Mouse (Mus musculus) heart, adult 11 months (tissue): ENCODE measurements at regions not wholly inside any gene's neighbourhood (a gene's known extent, or its start where the extent isn't known, plus 50 kb on each side); places are given as distances from the start of the nearest gene placed in this dataset.

ENCODE experiments used
- DNase-seq: peaks from one replicate; pipeline ENCODE4 v3.0.0; 2022

GRCm38 (mm10) chr14:68447240-68447923, 846.7 kb downstream of the Synb start:
- no peak for DNase-seq

DNA sequence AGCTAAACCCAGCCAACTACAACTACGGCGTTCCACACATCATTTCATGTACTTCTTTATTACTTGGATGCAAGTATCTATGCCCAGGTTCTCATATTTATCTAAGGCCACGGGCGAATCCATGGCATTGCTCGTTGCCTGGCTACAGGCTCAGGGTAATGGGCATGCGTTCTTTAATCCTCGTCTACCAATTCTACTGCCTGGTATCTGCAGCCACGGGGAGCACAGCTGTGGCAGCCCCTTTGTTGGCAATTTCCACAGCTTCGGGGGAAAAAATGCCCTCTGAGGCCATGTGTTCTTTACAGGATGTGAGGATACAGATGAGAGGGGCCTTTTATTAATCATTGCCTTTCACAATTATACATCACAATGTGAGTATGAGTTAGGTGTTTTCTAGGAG, 860.8 kb downstream of the Synb start:
- no peak for DNase-seq

DNA sequence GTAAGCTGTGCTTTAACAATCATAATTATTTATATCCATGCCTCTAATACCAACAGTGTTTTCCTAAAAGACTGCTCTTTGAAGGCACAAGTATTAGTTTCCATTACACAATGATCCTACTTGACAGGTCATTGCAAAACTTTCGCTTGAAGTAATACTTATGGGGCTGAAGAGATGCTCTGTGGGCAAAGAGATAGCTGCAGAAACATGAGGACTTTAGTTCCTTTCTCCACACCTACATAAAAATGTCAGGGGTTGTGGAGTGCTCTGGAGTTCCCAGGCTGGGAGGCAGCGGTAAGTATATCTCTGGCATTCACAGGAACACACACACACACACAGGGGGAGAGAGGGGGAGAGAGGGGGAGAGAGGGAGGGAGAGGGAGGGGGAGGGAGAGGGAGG, 862.0 kb downstream of the Synb start:
- DNase-seq, result no peak

DNA sequence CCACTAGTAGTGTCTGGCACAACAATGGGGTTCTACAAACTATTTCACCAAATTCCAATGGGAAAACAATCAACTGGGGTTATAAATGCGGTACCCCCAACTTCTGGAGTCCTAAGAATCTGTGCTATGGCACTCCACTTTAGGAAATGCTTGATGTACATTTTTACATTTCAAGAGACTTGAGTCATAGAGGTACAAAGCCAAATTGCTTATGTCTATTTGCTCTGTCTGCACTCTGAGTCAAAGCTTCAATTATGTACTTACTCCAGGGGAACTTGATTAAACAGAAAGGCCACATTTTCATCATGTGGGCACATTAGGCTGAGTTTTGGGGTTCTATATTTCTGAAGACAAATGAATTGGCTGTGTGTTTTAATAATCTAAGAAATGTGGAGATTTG, 866.9 kb downstream of the Synb start:
- DNase-seq, result no peak

DNA sequence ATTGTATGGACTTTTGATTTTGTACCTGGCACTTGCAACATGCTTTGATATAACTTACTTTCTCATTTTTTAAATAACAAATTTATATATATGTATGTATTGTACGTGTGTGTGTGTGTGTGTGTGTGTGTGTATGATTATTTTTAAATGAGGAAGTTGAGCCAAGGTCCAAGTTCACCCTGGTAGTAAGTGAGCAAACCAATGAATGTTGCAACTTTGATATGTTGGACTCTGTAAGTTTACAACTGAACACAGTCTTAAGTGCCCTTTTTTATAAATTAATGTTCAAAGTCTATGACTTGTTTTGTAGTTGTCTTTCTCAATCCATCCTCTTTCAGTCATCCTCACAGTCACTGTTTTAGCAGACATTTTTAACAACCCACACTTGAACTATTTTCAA, 901.7 kb downstream of the Synb start:
- DNase-seq, result no peak

DNA sequence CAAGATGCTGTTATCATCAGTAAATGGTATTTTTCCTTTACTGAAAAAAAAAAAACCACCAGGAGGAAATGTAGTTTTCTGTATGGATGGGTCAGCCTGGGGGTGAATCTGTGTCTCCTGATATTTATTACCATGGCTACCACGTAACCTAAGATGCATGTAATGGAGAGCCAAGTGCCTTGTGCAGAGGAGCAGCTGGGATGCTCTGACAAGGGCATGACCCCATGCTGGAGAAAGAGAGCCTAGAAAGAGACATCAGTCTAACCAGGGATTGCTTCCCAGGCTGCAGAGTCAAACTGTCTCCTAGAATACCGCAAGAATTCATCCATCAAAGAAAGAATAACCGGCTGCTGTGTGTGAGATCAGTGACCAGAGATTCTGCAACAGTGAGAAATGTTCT, 902.2 kb downstream of the Synb start:
- no peak for DNase-seq

- no peak for DNase-seq
Measured at GRCm38 (mm10) chr14:68381741-68382140, 912.4 kb downstream of the Synb start.

GRCm38 (mm10) chr14:68367696-68368095, 926.4 kb downstream of the Synb start:
- DNase-seq, result no peak

DNA sequence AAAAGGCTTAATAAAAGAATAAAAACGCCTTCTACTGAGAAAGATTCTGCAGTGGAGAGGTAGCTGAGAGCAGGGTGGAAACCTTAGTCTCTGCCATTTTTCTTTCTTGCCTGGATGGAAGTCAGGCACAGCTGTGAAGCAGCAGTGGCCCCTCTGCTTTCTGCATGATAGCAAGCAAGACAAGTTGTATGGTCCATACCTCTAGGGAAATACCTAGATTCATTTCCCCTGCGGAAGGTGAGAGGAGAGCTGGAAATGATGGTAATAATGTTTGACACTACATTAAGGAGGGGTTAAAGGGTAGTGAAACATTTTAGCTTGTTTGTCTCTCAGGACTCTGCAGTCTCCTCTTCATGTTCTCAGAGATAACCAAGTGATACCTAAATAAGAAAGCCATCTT, 930.2 kb downstream of the Synb start:
- DNase-seq, result no peak

DNA sequence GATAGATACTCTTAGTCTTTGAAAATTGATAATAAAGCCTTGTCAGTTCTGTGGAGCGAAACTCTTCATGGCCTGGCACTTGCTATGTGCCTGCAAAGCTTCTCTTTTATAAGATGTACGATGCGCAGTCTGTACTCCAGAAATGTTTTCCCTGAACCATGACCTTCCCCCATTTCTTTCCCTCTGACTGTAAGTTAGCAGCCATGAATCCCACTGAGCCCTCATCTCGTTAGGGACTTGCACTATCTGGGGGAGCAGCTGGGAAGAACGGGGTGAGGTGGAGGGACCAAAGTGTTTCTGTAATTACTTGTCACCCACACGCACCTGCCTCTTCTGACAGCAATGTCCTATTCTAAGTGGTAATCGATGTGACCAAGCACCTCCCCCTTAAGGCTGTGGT, 932.1 kb downstream of the Synb start:
- no peak for DNase-seq

DNA sequence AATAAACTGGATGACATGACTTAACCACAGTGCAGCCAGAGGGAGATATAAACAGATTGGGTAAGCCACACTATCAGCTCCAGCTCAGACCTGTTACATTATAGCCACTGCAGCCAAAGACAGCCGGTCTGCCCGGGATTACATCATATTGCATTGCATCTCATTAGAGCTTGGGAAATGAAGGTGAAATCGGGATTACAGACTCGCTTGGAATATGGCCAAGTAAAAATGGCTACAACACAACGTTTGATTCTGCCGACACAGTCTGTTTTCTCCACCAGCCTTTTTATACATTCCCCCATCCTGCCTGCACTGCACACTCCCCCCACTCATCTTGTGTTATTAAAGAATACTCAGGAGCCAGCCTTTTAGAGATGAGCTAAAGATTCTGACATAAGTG, 932.6 kb downstream of the Synb start:
- no peak for DNase-seq

GRCm38 (mm10) chr14:68356396-68356795, 937.7 kb downstream of the Synb start:
- DNase-seq, result no peak

GRCm38 (mm10) chr14:68355462-68355905, 938.6 kb downstream of the Synb start:
- DNase-seq, result no peak

DNA sequence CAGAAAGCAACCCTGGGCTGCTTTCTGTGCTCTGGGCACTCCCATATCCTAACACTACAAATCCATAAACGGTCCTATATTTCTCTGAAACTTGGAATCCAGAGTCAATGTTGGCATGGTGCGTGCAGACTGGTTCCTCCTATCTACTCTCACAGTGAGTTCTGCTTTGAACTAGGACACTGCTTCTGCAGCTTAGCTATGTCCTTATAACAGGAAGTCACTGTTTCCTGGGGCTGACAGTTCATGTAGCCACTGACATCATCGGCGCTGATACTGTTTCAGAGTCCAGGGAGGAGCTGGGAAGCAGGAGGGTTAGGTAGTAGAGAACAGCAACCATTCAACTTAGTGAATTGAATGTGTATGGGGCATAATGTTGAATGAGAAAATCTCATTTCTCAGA, 948.6 kb downstream of the Synb start:
- DNase-seq, result no peak

GRCm38 (mm10) chr14:68344715-68345114, 949.4 kb downstream of the Synb start:
- no peak for DNase-seq

- no peak for DNase-seq
Measured at GRCm38 (mm10) chr14:68338440-68338839, 955.7 kb downstream of the Synb start.

GRCm38 (mm10) chr14:68325061-68325460, 969.0 kb downstream of the Synb start:
- DNase-seq, result no peak

GRCm38 (mm10) chr14:68323008-68323407, 971.1 kb downstream of the Synb start:
- DNase-seq, result no peak

- no peak for DNase-seq
Measured at GRCm38 (mm10) chr14:68307973-68308660, 986.0 kb downstream of the Synb start.

DNA sequence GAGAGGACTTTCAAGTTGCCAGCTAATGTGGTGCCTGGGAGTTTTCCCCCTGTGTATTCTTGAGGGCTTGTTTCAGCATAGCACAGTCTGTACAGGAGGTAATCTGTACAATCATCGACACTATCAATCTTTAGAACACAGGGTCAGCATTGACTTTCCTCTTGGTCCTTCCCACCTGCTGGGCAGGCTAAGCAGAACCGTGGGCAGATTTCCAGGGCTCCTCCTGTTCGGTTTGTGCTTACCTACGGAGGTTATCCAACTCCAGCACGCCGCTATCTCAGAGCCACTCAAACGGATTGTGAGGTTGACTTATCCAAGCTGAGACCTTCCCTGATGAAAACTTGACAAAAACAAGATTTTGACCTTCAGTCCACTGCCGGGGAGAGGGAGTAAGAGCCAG, 988.9 kb downstream of the Synb start:
- DNase-seq, result no peak

GRCm38 (mm10) chr14:68301710-68302109, 992.4 kb downstream of the Synb start:
- DNase-seq, result no peak

DNA sequence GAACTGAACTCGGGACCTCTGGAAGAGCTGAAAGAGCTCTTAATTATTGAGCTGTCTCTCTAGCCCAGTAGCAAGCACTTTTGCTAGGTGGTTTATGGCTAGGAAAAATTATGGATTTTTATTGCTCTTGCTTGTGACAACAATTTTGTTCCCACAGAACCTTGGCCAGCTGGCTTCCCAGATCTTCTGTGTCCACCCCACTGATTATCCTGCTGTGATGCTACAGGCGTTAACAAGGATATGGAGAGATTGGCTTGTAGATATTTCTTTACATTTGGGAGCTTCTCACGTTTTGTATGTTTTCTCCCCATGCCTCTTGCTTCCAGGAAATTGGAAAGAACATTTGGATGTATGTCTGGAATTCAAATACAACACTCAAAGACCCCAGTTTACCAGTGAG, 1008.6 kb downstream of the Synb start:
- DNase-seq, result no peak

GRCm38 (mm10) chr14:68261436-68261835, 1032.7 kb downstream of the Synb start:
- DNase-seq, result no peak

DNA sequence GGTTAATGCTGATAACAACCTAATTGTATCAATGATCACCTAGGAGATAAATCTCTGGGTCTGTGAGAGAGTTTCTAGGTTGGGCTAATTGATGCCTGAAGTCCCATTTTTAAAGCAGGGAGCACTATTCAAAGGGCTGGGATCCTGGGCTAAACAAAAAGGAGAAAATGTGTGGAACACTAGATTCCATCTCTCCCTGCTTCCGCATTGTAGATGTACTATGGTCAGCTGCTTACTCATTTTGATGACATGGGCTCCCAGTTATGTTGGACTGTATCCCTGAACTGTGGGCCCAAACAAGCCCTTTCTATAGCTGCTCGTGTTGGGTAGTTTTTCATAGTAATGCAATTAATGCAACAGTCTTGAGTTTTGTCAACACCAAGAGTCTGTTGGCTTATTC, 1047.1 kb downstream of the Synb start:
- DNase-seq, result peak; percentile 51

DNA sequence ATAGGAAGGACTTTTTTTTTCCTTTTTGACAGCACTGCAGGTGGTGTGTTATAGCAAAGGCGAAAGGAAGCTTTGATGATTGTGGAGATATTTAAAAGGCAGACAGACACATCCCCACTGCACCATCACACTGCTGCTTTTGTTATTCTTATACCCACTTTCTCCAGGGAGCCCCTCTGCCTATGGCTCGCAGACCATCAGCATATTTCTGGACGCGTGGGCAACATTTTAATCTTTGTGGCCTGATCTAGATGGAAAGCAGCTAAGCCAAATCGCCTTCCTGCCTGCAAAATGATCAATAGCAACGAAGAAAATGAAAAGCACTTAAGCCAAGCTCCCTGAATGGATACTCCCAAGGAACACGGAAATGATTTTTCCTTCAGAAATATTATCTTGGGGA, 1054.0 kb downstream of the Synb start:
- DNase-seq, result peak; percentile 64
